Mouse (Mus musculus) splenic B cell, adult 2 months (primary cell): ENCODE measurements at regions not wholly inside any gene's neighbourhood (a gene's known extent, or its start where the extent isn't known, plus 50 kb on each side); places are given as distances from the start of the nearest gene placed in this dataset.
A peak's percentile ranks its signal among the peaks of the same experiment; 100 is the strongest.

Experiments used
- DNase-seq: peaks from one replicate; pipeline ENCODE4 v3.0.0-alpha.2; 2011; ENCODE audit warnings: low read depth, low spot score
- H3K27me3 ChIP-seq: 2 replicates; pipeline ENCODE4 v1.6.1; 2012; ENCODE audit warnings: mild to moderate bottlenecking, low read length, moderate library complexity, mixed read lengths; ENCODE audit not compliant: control insufficient read depth, poor library complexity, insufficient read depth, severe bottlenecking
- H3K36me3 ChIP-seq: 2 replicates; pipeline ENCODE4 v1.6.1; 2012; ENCODE audit warnings: mild to moderate bottlenecking, low read length, moderate library complexity, mixed read lengths; ENCODE audit not compliant: control insufficient read depth, poor library complexity, insufficient read depth, severe bottlenecking

DNA sequence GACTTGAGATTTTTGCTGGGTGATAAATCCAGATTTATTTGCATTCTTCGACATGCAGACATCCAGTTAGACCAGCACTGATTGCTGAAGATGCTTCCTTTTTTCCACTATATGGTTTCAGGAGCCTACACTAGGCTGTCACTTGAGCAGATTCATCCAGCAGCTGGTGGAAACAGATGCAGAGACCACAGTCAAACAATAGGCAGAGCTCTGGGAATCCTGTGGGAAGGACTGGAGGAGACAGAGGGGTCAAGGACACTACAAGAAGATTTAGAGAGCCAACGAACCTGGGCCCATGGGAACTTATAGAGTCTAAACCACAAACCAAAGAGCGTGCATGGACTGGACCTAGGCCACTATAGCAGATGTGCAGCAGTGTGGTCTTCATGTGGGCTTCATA lies 177.4 kb upstream of the Agr3 start:
- no peaks in the 10 kb centered on the region for H3K36me3 ChIP-seq

DNA sequence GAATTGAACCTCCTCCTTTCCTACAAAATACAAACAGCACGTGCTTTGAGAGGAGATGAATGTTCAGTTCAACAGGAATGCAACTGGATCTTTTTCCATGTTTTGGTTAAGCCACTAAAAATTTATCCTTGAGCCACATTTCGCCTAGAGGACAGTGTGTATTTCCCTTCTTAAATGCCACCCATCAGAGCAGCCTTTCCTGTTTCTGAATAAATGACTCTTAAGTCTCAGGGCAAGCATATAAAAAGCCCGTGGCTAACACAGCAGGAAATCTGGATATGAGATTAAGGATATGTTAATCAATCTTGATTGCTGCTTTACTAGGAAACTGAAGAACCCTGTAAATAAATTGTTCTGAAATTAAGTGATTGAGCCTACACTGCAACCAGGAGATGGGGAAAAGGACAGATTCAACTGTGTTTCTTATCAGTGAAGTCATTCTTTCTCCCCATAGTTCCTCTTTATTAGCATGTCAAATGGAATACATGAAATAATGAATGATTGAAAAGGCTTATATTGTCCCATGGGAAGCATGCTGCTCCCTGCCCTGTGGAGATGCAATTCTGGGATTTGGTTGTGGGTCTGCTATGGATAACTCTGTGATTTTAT lies 178.6 kb upstream of the Agr3 start:
- no peaks in the 10 kb centered on the region for H3K36me3 ChIP-seq
- H3K27me3 ChIP-seq = no peaks in the 10 kb centered on the region
- no peak for DNase-seq

More for the DNA sequence above, 177.4 kb upstream of the Agr3 start:
- no peaks in the 10 kb centered on the region for H3K27me3 ChIP-seq
- no peak for DNase-seq

DNA sequence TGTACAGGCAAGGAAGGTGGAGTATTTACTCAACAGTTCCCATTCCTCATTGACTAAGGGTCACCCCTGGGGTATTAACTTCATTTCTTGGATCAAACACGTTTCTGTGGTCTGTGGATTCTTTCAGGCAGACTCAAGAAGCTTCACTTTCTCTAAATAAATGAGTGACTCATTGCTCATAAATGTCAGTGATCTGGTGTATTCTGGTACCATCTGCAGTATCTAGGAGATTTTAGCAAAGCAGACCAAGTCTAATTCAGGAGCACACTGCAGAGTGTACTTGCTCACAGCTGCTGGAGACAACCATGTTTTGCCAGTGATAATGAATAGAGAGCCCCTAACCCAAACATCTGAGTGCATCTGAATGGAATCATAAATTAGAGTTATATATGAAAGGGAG lies 182.7 kb upstream of the Agr3 start:
- no peak for DNase-seq
- no peaks in the 10 kb centered on the region for H3K36me3 ChIP-seq

DNA sequence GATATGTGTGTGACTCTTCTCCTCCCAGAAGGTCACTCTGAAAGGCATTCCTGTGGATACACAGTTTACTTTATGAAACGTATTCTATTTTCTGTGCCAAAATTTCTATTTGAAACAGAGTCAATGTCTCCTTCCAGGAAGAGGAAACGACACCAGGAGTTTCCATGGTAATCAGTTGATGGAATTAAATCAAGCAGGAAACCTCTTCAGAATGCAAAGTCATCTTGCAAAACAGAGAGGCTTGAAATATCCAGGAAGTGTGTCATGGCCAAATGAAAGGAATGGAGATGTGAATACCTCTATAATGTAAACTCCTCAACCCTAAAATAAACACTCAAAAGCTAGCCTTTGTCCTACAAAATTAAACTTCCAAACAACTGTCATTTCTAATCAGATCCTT lies 189.0 kb upstream of the Agr3 start:
- Histone ChIP-seq H3K36me3 (no peaks in the 10 kb centered on the region), H3K27me3 (no peaks in the 10 kb centered on the region)
- no peak for DNase-seq

More for the DNA sequence above, 182.7 kb upstream of the Agr3 start:
- H3K27me3 ChIP-seq = no peaks in the 10 kb centered on the region

DNA sequence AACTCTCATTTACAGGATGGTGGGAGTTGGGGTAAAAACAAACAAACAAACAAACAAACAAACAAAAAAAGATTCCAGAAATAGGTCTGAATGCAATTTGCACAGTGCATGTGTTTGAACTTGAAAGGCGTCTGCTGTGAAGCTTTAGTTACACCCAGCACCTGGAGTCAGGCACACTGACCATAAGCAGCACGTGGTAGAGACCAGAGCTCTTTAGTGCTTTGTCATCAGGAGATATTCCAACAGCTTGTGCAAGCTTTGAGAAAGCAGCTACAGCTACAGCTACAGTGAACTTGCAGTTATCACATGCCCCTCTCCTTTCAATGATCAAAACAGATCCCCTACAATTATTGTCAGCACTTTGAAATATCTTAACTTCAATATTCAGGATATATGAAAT lies 190.4 kb upstream of the Agr3 start:
- no peaks in the 10 kb centered on the region for H3K36me3 ChIP-seq
- DNase-seq = no peak
- H3K27me3 ChIP-seq = no peaks in the 10 kb centered on the region

DNA sequence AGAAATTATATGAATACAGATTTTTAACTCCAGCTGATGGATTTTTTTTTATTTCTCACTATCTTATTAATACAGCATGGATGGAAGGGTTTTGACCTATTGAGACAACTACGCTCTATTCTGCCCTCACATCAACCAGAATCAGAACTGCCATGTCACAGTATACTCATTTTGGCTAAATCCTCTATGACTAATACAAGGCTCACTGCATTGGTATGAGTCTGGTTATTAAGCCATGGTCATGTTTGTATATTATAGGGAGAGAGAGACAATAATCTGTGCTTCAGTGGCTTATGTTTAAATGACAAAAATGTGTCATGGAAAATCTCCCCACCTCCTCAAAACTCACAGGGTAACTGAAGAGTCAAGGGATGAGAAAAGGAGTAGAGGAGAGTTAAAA lies 191.0 kb upstream of the Agr3 start:
- no peak for DNase-seq
- Histone ChIP-seq H3K36me3 (no peaks in the 10 kb centered on the region), H3K27me3 (no peaks in the 10 kb centered on the region; the same call in 1 of the 2 replicates)

DNA sequence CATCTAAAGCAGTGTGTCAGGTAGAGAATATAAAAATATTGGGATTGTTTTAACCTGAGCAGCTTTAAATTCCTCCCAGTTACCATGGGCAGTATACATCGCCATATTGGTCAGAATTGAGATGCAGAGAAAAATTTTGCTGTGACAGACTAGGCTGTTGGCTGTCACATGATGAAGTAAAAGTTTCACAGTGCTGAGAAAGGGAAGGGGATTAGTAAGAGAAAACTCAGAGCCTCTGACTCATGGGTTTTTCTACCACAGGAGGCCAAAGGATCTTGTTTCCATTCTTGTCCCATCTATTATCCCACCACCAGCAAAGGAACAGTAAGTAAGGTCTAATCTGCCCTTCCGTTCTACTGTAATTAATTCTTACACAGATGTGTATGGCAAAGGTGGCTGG lies 191.8 kb upstream of the Agr3 start:
- Histone ChIP-seq H3K36me3 (no peaks in the 10 kb centered on the region), H3K27me3 (no peaks in the 10 kb centered on the region; the same call in 1 of the 2 replicates)
- no peak for DNase-seq

DNA sequence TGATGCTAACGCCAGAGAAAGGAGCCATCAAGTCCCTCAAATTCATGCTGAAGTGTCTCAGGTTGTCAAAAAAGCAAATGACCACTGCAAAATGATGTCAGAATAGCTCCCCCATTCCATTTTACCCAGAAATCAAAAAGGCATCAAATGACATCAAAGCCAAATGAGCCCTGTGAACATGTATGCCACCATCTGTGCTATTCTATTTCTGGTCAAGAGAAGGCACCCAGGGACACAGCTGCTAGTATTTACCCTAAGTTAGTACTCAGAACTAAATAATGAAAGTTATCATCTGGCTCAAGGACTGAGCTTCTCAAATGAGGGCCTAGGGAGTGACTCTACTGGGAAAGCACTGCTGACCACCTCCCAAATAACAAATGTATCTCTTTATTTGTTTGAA lies 191.1 kb upstream of the Ahr start:
- H3K27me3 ChIP-seq = no peaks in the 10 kb centered on the region; the same call in 1 of the 2 replicates
- H3K36me3 ChIP-seq = no peaks in the 10 kb centered on the region
- no peak for DNase-seq

DNA sequence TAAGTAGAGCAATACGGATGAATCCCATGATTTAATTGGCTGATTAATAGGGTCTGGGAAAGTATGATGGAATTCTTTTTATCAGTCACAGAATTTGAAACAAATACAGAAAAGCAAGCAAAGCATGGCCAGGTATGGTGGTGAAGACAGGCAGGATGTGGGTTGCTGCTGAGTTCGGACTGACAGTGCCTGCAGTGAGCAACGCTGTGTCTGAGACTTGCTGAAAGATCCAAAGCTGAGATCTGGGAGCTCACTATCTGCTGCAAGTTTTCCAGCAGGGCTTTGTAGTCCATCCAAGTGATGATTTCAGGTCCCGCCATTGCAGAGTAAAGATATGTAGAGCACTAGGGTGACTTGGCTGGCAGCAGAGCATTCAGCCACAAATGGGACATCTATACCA lies 189.3 kb upstream of the Ahr start:
- no peaks in the 10 kb centered on the region for H3K27me3 ChIP-seq
- DNase-seq = peak; percentile 12
- H3K36me3 ChIP-seq = no peaks in the 10 kb centered on the region

DNA sequence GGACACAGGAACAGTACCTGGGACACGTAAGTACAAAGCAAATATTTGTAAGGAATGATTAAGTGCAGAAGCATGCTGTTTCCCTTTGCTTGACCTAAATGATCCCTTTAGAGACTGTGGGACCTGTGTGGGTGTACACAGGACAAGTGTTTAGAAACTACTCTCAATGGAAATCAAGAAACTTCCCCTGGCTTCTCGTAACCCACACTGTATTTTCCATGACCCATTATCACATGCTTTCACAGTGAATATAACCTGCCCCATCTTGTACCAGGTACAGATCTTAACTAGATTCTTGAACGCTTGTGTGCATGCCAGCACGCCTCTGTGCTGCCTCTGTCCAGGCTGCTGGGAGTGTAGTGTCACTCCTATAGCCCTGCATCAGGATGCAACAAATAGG lies 177.8 kb upstream of the Ahr start:
- Histone ChIP-seq H3K27me3 (no peaks in the 10 kb centered on the region), H3K36me3 (no peaks in the 10 kb centered on the region)
- DNase-seq = peak; percentile 77

DNA sequence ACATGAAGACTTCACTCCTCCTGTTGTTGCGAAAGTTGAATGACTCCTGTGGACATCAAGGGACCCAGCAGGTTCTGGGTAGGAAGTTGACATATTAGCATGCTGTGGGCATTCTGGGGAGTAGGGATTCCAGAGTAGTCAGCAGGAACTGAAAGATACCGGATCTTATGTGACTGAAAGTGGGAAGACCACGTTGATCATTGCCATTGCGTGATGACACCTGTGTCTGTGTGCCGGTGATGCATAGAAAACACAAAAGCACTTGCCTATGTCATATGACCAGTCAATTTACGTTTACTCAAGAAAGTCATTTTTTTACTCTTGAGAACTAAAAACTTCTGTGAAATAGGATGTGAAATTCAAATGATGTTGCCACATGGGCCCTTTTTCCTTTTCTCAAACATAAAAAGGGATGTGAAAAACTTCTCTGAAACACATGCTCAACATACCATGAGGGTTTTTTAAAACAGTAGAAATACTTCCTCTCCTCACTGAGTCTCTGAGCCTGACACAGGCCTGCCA lies 176.8 kb upstream of the Ahr start:
- DNase-seq = peak; percentile 89
- Histone ChIP-seq H3K27me3 (no peaks in the 10 kb centered on the region), H3K36me3 (no peaks in the 10 kb centered on the region)

DNA sequence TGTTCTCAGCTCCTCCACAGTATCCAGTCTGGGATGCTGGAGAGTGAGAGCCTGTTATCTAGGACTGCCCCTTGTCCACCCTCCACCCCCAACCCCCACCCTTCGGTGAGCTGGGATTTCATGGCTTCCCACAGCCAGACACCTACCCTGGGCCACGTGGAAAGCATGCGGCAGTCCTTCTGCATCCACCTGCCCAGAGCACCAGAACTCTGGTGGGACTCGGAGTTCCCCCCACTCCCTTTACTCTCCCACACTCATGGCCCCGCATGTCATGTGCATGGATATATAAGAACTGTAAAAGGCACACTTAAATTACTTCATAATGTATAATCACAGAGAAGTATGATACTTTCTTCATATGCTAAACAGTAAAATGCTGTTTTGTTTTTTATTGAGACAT lies 175.5 kb upstream of the Ahr start:
- no peak for DNase-seq
- H3K36me3 ChIP-seq = no peaks in the 10 kb centered on the region
- no peaks in the 10 kb centered on the region for H3K27me3 ChIP-seq

DNA sequence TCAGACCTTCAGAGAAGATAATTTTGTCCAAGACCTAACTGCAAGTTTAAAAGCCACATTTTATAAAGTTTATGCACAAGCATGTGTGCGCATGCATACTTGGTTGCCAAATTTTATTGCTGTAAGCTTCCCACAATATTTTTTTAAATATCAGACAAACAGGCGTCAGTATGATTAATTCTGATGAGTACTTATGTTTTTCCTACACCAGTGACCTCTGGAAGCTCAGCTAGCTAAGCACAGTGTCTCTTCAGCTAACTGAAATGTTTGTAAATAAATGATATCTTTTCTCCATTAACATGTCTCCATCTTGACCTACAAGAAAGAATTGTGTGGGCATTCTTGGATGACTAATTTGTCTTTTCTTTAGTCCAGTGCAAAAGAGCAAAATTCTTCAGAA lies 168.6 kb upstream of the Ahr start:
- Histone ChIP-seq H3K27me3 (no peaks in the 10 kb centered on the region), H3K36me3 (no peaks in the 10 kb centered on the region)
- DNase-seq = no peak

DNA sequence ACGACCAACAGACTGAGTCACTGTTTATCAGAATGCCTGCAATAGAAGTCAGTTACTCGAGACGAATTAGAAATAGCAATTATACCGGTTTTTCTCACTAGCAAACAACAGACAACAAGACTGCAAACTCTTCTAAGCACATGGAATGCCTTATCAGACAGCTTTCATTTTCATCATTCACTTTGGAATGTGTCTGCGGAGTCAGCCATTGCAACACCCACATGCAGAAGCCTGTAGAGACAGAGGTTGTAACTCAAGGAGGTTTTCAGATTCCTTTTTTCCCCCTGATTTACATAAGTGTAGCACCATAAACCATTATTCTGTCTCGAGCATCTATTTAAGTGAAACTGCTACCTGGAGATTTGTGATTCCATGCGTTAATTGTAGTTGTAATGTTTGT lies 167.8 kb upstream of the Ahr start:
- H3K36me3 ChIP-seq = no peaks in the 10 kb centered on the region
- H3K27me3 ChIP-seq = no peaks in the 10 kb centered on the region
- no peak for DNase-seq

DNA sequence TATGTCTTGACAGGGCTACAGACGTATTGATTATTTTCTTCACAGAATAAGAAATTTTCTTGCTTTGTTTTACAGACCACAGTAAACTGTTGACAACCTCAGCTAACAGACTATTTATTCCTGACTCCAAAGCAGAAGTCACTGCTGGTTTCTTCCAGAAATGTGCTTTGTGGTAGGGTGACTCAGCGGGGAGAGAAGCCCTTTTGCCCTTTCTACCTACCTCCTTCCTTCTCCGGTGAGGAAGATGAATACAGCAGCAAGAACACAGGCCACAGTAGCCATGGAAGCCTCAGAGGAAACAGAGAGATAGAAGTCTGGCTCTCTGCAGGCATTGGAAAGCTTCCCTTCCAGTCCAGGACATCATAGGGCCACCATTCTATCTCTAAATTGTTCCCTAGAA lies 159.4 kb upstream of the Ahr start:
- H3K27me3 ChIP-seq = no peaks in the 10 kb centered on the region
- no peak for DNase-seq
- no peaks in the 10 kb centered on the region for H3K36me3 ChIP-seq

DNA sequence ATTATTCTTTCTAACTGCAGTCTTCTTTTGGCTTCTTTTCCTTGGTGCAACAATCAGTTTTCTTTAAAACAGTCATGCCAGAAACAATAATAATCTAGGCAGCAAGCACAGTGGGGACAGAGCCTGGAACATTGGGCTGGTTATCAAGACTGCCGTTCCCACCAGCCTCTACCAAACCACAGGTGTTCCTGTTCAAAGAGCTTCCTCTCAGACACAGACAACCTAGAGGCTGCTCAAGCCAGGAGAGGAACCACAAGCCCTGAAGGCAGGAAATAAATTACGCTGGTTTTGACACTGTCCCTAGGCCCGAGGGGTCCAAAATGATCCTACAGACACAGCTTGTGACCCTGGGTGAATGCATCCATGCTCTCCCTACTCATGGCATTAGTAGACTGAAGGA lies 156.1 kb upstream of the Ahr start:
- DNase-seq = peak; percentile 29
- Histone ChIP-seq H3K36me3 (no peaks in the 10 kb centered on the region), H3K27me3 (no peaks in the 10 kb centered on the region)
